In the genomic region with DNA sequence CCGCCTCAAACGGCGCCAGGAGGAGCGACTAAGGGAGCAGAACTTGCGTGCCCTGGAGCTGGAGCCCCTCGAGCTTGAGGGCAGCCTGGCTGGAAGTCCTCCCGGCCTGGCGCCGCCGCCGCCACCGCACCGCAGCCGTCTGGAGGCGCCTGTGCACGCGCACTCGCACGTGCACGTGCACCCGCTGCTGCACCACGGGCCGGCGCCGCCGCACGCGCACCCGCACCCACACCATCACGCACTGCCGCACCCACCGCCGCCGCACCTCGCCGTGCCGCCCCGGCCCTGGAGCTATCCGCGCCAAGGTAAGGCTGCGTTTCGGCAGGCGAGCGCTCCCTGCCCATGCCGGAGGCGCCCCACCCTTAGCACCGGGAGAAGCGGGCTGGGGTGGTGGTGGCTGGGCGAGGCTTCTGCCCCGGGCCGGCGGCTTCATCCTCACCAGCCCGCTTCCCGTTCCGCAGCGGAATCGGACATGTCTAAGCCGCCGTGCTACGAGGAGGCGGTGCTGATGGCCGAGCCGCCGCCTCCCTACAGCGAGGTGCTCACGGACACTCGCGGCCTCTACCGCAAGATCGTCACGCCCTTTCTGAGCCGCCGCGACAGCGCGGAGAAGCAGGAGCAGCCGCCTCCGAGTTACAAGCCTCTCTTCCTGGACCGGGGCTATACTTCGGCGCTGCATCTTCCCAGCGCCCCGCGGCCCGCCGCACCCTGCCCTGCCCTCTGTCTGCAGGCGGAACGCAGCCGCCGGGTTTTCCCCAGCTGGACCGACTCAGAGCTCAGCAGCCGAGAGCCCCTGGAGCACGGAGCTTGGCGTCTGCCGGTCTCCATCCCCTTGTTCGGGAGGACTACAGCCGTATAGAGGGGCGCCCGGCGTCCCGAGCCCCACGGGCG, we compare ENCODE assay signal across 7 mouse cellular contexts. TPM values are rescaled to one million over a fixed set of nuclear protein-coding genes. Genes with fewer than 3 reads are reported as not detected.
DNase-seq lines count a peak whose midpoint lies in the region; ATAC-seq and TF ChIP-seq lines count a peak whose summit lies in the region.

No protein-coding gene starts in this region.

- H3K27me3 ChIP-seq in G1E (ENCODE audit: insufficient read depth, low read length): peaks cover 78% of the 10 kb centered on the region
- peaks cover 75% of the 10 kb centered on the region for H3K27me3 ChIP-seq in heart, embryonic 12.5 days (replicated peaks)

- WGBS in heart, embryonic 12.5 days: under 1% methylated on average over 102 of the region's 103 CpGs

- peaks cover 8% of the 10 kb centered on the region for H3K9me3 ChIP-seq in G1E (replicated peaks)
- H3K9me3 ChIP-seq in heart, embryonic 12.5 days (replicated peaks): no peaks in the 10 kb centered on the region

- 0 out of 2 replicates have a peak overlapping the region, but pooled peaks have one; percentile 5 for H3K27ac ChIP-seq in heart, embryonic 12.5 days (ENCODE audit: poor library complexity, severe bottlenecking)

- peak; percentile 79 for DNase-seq in CD4-positive helper T cell, adult 2 months (ENCODE audit: low read depth, low spot score)
- DNase-seq in G1E (ENCODE audit: low spot score): no peak
- peak; percentile 77 to 83 for DNase-seq in cerebellum, postnatal 25 days
- DNase-seq in layer of hippocampus, adult 9-11 months: peak; percentile 71
- DNase-seq in lung, postnatal 4 days: peak; percentile 68 to 77
- DNase-seq in right cerebral cortex, postnatal 25 days: peak; percentile 88

- H3K36me3 ChIP-seq in G1E (replicated peaks): peaks cover 1% of the 10 kb centered on the region
- peaks cover 35% of the 10 kb centered on the region for H3K36me3 ChIP-seq in heart, embryonic 12.5 days

- no peak for TF ChIP-seq CTCF in G1E (IDR thresholded peaks at IDR 0.05; ENCODE audit: low read depth, low read length)

- H3K4me1 ChIP-seq in G1E (ENCODE audit: insufficient read depth, low read depth, low read length): peaks cover 23% of the 10 kb centered on the region
- H3K4me1 ChIP-seq in heart, embryonic 12.5 days (replicated peaks): peaks cover 33% of the 10 kb centered on the region

- H3K9ac ChIP-seq in heart, embryonic 12.5 days: peak overlapping the region; percentile 72

- H3K4me3 ChIP-seq in G1E (ENCODE audit: low read depth, low read length): peak overlapping the region; percentile 71
- peak overlapping the region; percentile 58 for H3K4me3 ChIP-seq in heart, embryonic 12.5 days

- peak overlapping the region; percentile 93 for H3K4me2 ChIP-seq in heart, embryonic 12.5 days

- no peak for ATAC-seq in G1E (ENCODE audit: extremely low read depth, insufficient number of reproducible peaks, low FRiP score, poor library complexity, severe bottlenecking)
- peak; percentile 39 for ATAC-seq in heart, embryonic 12.5 days (ENCODE audit: insufficient number of reproducible peaks, low FRiP score)

RNA-seq across cellular contexts. Expression of gene Prr7, which starts 8.3 kb away (rescaled TPM):
- total RNA-seq in G1E (2014; fragmentation: Nextera tagmentation): 0.53 TPM in 1 of 2 replicates, not detected in the other
- total RNA-seq in G1E (2017): 0.44 and 1.6 TPM in 2 replicates
- 1.6 and 2.7 TPM in 2 replicates for polyA plus RNA-seq in G1E (2012)
- 0.41 TPM in 1 of 2 replicates, not detected in the other for polyA plus RNA-seq in heart, embryonic 12.5 days (2016; fragmentation: Nextera tagmentation; extraction: Ambion mirVana)

RNA-seq across cellular contexts. Expression of gene Dbn1, which starts 15.5 kb away (rescaled TPM):
- total RNA-seq in G1E (2014; fragmentation: Nextera tagmentation) (not detected in 2 replicates), G1E (2017) (0.23 and 0.33 TPM in 2 replicates)
- polyA plus RNA-seq in G1E (2012): 0.25 and 0.30 TPM in 2 replicates
- polyA plus RNA-seq in heart, embryonic 12.5 days (2016; fragmentation: Nextera tagmentation; extraction: Ambion mirVana): 101 TPM in 2 replicates

RNA-seq across cellular contexts. Expression of gene Grk6, which starts 27.5 kb away (rescaled TPM):
- 23.0 and 27.5 TPM in 2 replicates for total RNA-seq in G1E (2014; fragmentation: Nextera tagmentation)
- 48.9 and 53.9 TPM in 2 replicates for total RNA-seq in G1E (2017)
- 42.6 and 46.0 TPM in 2 replicates for polyA plus RNA-seq in G1E (2012)
- polyA plus RNA-seq in heart, embryonic 12.5 days (2016; fragmentation: Nextera tagmentation; extraction: Ambion mirVana): 27.6 and 29.1 TPM in 2 replicates

RNA-seq across cellular contexts. Expression of gene Pdlim7, which starts 41.1 kb away (rescaled TPM):
- 19.9 and 20.0 TPM in 2 replicates for total RNA-seq in G1E (2014; fragmentation: Nextera tagmentation)
- total RNA-seq in G1E (2017): 8.5 and 13.5 TPM in 2 replicates
- polyA plus RNA-seq in G1E (2012): 52.5 and 61.7 TPM in 2 replicates
- polyA plus RNA-seq in heart, embryonic 12.5 days (2016; fragmentation: Nextera tagmentation; extraction: Ambion mirVana): 427 and 428 TPM in 2 replicates

RNA-seq across cellular contexts. Expression of gene F12, which starts 45.8 kb away (rescaled TPM):
- total RNA-seq in G1E (2014; fragmentation: Nextera tagmentation) (not detected in 2 replicates), G1E (2017) (0.05 TPM in 1 of 2 replicates, not detected in the other)
- not detected in 2 replicates for polyA plus RNA-seq in G1E (2012)
- 0.96 TPM in 1 of 2 replicates, not detected in the other for polyA plus RNA-seq in heart, embryonic 12.5 days (2016; fragmentation: Nextera tagmentation; extraction: Ambion mirVana)

Comparison
In these comparisons a context has a peak if more than half of its experiments do, and no peak if none do; other contexts are left out.
1. RNA of gene Dbn1, which starts 15.5 kb away (polyA plus RNA-seq): 101 TPM in heart, embryonic 12.5 days; 0.25 to 0.30 TPM in G1E; every median in the first group is over 10 times any median in the second.